Mouse (Mus musculus): ENCODE data around the gene 1700020A23Rik.
"Not testable (repeated sequence)": the region's sequence is repeated elsewhere in the genome, so short reads cannot be mapped to it uniquely, and the experiment has no call there.

1700020A23Rik gene

DNA sequence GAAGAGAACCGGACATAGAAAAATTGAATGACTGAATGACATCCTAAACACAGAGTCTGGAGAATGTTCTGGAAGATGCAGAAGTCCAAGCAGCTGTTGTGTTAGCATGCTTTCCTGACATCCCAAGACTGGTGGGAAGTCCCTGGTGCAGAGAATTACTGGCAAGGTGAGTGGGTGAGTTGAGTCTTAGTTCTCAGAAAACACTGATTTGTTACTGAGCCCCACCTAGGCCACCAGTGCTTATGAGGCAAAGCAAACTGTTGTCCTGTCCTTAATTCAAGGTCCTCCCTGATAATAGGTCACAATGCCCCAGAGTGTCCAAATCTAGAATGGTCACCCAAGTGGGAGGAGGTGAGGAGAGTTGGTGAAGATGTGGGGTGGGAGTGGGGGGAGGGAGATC is at the start of gene 1700020A23Rik, which contains the start of gene Gm28372:
1700020A23Rik (plus strand) TSS at position 321 of the 400 bp plus-strand sequence.
Gm28372 (plus strand) TSS at position 301 of the 400 bp plus-strand sequence.
- no peak for DNase-seq (ENCODE audit: low spot score)

DNA sequence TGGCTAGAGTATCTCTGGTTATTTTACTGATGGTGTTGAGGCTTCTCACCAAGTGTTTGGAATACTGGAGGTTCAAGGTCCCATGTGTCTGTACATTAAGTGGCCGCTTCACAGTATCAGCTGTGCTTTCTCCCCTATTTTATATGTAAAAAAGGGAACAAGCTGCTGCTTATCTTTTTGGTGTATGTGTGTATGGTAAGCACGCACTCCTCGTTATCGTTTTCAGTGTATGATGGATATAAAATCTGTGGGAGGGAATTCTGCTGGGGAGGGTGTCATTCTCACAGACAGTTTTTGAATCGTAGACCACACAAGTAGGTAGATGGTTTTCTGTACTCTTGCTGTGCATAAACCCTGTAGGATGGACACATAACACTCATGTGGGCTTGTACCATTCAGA is 47.5 kb upstream of the 1700020A23Rik start:
- DNase-seq (ENCODE audit: low spot score), result no peak

DNA sequence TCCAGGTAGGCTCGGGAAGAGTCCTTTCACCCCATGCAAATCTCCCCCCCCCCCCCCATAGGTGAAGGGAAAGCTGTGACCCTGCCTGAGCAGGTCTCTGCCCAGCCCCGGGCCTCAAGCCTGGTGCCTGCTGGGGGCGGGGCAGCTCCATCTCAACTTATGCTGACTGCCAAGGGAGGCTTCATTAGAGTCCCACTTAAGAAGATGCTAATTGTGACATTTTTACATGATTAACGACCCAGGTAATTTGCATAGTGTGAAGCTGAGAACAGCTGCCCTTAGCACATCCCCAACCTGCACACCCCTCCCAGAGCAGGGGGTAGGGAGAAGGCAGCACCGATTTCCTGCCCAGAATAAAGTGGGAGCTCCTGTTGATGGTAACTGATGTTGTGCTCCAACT is 46.2 kb upstream of the 1700020A23Rik start:
- no peak for DNase-seq (ENCODE audit: low spot score)

DNA sequence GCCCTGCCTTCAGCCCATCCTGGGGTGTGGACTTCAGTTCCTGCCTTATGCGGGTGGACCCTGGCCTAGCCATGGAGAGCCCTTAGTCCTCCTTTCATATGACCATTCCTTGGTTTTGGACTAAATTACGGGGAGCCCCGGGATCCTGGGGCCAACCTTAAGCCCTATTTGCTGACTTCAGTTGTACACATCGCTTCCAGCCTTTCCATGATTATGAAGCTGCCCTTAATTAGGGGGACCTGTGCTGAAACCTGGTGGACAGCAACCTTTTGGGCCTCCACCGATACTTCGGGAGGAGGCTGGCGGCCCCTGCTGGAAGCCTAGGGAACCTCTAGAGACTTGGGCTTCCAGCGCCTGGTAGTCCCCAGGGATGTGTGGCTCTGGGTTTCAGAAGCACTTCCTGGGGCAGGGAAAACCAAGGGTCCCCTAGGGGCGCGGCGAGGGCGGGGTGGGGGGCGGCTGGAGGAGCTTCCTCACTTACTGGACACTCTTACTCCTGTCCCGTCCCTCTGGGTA is 42.5 kb upstream of the 1700020A23Rik start:
- DNase-seq (ENCODE audit: low spot score), result peak; percentile 30

DNA sequence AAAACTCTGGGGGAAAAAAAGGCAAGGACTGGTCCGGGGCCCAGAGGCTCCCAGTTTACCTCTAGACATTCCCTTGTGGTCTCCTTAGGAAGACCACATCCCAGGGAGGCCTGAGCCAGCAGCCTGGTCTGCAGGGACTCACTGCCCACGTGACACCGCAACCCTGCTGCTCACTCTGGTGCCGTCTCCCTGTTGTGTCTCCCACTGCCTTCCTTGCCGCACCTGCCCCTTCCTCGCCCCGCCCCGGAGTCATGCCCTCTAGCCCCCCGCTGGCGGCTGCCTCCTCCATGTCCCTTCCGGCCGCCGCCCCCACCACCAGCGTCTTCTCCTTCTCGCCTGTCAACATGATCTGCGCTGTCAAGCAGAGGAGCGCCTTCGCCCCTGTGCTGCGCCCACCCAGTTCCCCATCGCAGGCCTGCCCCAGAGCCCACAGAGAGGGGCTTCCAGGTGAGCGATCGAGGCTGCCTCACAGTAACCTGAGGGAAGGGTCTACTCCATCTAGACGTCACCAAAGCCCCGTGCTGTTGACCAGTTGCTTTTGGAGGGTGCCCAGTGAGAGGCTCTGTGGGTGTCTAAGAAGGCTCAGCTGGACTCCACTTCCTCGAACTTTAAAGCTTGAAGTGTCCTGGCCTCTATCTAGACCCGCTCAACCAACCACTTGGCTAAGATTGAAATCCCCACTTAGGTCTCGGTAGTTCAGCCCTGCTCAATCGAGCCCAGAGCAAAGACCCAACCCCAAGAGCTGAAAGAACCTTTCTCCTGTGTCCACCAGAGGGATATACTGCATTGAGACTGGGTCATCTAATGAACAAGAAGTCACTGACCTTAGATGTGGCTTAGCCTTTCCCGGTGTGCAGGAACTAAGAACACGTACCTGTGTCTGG is 39.6 kb upstream of the 1700020A23Rik start:
- no peak for DNase-seq (ENCODE audit: low spot score)

DNA sequence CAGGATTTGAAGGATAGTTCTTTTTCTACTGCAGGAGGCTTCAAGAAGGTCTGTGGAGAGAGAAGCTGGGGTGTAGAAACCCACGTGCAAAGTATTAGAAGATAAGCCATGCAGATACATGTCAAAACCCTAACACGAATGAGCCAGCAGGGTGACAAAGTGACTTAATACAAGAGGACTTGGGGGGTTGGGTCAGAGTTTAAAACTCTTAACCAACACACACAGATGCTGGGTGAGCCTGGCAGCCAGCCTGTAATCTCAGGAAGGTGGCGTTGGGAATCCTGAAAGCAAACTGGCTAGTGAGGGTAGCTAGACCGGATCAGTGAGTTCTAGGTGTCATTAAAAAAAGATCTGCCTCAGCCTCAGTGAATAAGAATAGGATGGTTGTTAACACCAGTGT is 37.7 kb upstream of the 1700020A23Rik start:
- DNase-seq (ENCODE audit: low spot score), result no peak

DNA sequence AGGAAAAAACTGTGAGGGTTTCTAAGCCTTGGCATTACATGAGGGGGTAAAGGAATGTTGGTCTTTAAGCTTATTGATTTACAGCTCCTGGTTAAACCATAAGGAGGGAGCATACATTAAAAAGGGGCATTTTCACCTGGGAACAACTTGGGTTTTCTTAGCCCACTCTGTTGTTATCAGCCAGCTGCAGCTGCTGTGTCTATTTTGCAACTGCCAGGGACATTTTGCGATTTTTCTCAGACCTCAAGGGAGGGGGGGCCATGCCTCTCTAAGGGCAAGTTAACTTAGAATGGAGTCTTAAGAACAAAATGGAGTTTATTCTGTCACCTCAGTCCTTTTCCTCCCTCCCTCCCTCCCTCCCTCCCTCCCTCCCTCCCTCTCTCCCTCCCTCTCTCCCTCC is 32.0 kb upstream of the 1700020A23Rik start:
- not testable (repeated sequence) for DNase-seq (ENCODE audit: low spot score)

DNA sequence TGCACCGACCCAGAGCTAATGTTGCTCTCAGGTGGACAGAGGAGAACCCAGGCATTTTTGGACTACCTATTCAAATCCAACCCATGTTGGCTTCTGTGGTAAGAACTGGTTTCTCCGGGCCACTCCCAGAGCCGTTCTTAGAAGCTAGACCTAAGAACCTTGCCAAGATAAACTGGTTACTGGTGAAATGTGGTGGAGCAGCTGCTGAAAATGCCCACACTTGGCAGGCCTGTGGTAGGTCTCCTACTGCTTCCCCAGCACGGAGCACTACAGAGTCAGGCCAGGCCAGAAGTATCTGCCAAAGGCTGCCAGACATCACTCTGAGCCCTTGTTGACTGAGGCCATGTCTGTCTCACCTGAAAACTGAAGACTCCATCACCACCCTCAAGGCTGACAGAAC is 30.1 kb upstream of the 1700020A23Rik start:
- no peak for DNase-seq (ENCODE audit: low spot score)

DNA sequence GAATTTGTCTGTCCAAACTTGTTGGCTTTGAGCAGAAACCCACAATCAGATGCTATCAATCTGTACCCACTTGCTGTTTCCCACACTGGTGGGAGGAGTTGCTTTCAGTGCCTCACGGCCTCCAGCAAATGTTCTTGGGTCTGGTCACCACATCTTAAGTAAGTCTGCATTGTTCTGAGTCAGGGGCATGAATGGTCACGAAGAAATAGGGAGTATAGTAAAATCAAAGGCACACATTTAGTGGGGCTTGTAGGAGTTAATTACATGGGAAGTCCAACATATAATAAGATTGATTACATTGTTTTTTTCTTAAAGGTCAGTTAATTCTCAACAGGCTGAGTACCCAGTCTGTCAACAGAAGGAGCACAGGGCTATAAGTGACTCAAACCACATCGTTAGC is 21.9 kb upstream of the 1700020A23Rik start:
- DNase-seq (ENCODE audit: low spot score), result no peak

DNA sequence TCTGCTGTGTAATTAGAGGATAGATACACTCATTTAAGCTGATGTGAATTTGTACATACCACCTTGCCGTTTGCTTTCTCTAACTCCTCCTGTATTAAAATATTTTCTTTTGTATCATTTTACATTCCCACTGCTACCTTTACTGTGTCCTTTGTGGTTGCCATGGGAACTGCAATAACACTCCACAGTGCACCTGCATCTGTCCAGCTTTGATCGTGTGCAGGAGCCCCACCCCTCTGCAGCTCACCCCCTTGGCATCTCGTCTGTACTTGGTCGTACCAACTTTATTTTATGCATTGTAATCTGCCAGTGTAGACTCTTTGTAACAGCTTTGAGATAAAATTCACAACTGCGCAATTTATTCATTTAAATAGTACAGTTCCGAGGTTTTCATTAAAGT is 21.2 kb upstream of the 1700020A23Rik start:
- no peak for DNase-seq (ENCODE audit: low spot score)

DNA sequence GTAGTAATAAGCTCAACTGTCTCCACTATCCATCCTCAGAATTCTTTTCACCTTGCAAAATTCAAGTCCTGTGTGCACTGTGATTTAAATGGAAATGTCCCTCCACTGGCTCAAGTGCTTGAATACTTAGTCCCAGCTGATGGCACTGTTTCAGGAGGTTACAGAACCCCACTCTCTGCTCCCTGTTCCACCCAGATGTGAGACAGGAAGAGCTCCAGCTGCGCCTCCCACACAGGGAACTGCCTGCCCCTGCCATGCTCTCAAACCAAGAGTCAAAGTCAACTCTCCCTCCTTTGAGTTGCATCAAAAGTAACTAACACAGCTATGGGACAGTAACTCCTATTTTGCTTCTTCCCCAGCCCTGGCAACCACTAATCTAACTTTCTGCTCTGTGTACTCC is 18.8 kb upstream of the 1700020A23Rik start:
- DNase-seq (ENCODE audit: low spot score), result no peak

DNA sequence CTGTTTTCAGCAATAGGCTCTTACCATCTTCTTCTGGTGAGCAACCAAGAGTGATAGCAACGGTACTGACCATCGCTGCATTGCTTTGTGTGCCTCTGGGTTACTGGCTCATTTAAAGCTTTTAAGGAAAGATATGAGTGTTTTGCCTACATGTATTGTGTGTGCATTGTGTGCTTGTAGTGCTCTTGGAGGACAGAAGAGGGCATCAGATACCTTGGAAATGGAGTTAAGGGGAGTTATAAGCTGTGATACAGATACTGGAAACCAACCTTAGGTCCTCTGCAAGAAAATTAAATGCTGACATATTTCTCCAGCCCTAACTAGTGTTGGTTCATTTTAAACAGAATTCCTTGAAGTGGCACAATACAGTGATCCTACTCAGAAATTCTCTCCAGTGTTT is 16.3 kb upstream of the 1700020A23Rik start:
- no peak for DNase-seq (ENCODE audit: low spot score)

DNA sequence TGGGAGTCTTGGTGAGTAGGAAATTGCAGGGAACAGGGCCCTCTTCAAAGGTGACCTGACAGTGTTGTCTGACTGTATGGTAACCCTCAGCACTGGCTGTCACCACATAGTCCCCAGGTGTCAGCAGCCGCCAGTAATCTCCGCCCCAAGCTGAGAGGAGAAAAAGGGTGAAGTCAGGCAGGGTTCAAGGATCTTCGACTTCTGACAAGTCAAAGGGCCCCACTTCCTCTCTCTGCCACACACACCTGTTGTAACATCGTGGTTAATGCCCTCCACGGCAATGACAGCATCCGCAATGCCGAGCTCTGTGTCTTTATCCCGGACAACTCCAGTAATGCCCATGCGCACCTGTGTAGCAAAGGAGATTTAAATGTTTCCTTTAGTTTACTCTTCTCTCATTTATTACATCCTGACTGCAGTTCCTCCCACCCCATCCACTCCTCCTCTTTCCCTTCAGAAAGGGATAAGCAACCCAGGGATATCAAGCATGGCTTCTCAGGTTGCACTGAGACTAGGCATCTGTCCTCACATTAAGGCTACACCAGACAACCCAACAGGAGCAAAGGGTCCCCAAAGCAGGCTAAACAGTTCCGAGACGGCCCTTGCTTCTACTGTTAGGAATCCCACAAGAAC is 13.9 kb upstream of the 1700020A23Rik start:
- DNase-seq (ENCODE audit: low spot score), result no peak

DNA sequence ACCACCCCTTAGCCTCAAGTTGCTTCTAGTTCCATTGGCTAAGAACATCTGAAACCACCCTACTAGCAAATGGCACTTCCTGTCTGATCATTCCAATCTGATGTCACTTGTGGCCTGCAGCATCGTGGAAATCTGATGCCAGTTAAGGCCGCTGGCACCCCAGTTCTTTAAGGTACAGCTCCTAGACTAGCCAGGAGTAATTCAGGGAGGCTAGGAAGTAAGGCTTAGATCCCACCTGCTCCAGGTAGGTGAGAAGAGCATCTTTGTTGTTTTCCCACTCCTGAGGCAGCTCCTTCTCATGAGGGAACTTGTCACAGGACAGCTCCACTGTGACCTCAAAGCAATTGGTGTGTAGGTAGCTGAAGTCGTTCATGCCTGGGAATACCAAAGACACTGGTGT is 12.2 kb upstream of the 1700020A23Rik start:
- DNase-seq (ENCODE audit: low spot score), result no peak

DNA sequence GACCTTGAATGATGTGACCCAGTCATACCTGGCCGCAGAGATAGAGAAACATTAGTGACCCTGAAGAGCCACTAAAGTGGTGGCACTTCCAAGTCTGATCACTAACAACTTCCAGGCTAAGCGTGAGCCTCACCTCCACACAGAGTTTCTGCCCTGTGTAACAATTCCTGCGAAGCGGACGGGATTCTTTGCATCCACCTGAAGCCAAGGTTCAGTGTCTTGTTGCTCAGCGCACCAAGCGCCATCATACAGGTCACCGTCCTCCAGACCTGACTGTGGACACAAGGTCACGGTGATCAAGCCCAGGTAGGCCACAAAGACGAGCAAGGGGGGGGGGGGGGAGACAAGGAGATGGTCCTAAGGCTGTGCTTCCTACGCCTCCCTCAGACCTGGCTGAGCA is 9.4 kb upstream of the 1700020A23Rik start:
- DNase-seq (ENCODE audit: low spot score), result no peak

DNA sequence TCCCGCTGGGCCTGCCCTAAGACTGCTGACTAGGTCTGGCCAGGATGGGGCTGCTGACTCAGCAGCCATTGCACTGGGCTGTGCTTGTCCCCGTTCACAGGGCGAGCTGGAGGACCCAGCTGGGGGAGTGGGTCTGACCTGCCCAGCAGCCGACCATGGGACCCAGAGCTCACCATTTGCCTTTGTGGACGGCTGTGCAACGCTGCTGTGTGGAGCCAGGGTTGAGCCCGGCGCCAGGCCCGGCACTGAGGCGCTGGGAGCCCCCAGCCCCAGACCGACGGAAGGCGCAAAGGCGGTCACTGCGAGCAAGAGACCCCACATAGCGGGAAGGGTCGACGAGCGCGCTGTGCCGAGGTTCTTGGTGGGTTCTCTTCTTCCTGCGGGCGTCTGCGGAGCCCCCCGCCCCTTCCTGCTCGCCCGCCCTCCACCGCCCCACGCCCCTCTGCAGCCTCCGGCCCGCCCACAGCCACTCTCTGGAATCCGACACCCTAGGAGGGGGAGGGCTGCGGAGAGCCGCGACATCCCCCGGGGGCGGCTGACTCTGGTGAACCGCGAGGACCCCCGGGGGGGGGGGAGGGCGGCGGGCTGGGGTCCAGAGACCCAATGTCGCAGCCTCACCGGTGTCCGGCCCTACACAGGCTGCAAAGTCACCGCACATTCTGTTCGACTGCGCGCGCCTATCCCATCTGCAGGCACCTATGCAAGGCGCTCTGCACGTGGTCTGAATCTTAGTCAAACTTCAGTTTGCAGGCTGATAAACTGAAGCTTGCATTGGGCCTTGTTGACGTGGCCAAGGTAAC is 7.7 kb upstream of the 1700020A23Rik start, which contains the start of gene Cpxm1:
Cpxm1 (minus strand) TSS at position 389 of the 800 bp plus-strand sequence.
- DNase-seq (ENCODE audit: low spot score), result no peak

DNA sequence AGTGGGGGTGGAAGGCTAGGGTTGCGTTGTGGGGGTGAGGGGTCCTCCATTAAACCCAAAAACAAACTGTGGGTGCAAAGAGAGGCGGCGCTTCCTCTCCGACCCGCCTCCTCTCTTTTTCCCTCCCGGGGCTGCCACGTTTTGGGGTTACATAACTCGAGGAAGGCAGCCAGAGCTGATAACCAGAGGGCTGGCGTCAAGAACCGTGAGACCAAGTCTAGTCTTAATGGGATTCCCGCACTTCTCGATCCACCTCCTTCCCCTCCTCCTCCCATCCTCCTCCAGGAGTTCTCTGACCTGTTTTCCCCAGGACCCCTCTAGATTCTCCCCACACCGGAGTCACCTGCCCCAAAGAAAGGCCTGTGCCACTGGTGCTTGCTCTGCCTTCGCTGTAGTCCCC is 7.0 kb upstream of the 1700020A23Rik start:
- no peak for DNase-seq (ENCODE audit: low spot score)

DNA sequence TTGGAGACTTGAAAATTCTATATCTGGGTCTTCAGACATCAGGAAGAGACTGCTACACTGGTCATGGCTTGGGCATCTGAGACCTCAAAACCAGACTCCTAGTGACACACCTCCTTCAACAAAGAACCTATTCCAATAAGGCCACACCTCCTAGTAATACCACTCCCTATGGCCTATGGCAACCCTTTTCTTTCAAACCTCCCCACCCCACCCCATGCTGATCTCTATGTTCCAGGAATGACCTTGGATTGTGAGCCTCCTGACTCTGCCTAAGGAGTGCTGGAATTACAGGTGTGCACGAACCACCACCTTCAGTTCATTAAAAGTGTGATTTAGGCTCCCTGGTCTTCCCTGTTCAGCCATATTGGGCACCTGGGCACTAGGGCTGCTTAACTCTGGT is 5.0 kb upstream of the 1700020A23Rik start:
- no peak for DNase-seq (ENCODE audit: low spot score)

DNA sequence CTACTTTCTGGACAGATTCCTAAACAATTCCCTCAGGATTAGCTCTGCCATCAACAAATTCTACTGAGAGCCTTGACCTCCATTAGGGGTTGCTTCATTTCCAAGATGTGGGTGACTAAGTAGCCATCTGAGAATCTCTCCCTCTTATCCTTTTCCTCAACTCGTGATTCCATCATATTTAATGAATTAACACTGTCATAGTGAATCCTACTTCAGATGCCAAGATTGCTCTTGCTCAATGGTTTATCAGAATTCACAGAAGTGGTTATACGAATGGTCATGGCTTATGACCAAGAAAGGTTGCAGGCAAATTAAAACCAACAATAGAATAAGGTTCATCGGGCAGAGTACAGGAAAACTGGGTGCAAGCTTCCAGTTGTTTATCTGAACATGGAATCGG is 3.2 kb upstream of the 1700020A23Rik start:
- peak; percentile 35 for DNase-seq (ENCODE audit: low spot score)

DNA sequence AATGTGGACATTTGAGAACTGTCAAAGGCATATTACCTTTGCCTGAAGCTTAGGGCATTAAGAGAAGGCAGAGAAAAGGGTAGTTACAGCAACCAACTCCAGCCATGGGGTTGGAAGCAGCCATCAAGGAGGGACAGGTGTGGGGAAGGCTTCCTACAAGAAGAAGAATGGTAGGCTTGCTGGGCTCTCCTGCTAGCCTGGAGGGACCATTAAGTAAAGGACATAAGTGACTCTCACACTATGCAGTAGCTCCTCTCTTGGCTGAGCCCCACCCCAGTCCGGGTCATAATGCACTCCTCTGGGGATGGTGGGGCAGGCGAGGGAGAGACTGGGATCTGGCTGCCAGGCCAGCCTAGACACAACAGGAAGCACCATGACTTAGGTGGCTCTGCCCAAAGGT is 1.1 kb downstream of the 1700020A23Rik start, which contains the start of gene Tmem239:
Tmem239 (plus strand) TSS at position 301 of the 400 bp plus-strand sequence.
- no peak for DNase-seq (ENCODE audit: low spot score)

DNA sequence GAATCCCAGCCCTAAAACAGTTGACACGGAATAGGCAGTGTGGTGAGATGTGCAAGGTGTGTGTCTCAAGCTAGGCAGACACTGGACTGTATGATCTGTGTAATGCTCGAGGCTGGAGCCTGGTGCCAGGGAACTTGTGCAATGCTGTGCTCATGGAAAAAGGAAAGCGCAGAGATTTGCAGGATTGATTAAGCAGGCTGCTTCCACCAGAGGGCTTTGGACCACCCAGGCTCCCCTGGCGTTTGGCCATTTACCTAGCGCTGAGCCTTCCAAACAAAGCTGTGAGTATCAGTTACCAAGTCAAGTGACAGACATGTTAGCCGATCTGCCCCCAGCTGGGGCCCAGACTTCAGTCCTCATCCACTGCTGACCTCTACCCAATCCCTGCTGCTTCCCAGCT is 3.1 kb downstream of the 1700020A23Rik start:
- no peak for DNase-seq (ENCODE audit: low spot score)
